Mouse (Mus musculus) left cerebral cortex, postnatal 25 days (tissue): ENCODE data around the gene Clhc1. TPM values are rescaled to one million over a fixed set of nuclear protein-coding genes. Genes with fewer than 3 reads are reported as not detected.

Experiments used
- total RNA-seq, 2 experiments: library from RNA; stranded (reverse); gene quantifications; 2 replicates each; pipeline ENCODE4 v1.2.3; 2021

Clhc1 gene
- total RNA-seq, 2 experiments from 2014 or later = 0.21 TPM; not detected in 1

Other genes with a start within 250 kb of the Clhc1 start
- 10 to 100 TPM; 64.5 to 67.8 TPM for gene Ccdc88a, start 174.3 kb upstream of the Clhc1 start, total RNA-seq
- gene Prorsd1, start 32.9 kb upstream of the Clhc1 start, total RNA-seq = 1 to 10 TPM; 1.5 to 3.9 TPM
- gene Mtif2, start 21.5 kb upstream of the Clhc1 start, total RNA-seq = 10 to 100 TPM; 28.7 to 34.3 TPM
- gene Rps27a, start 159 bp downstream of the Clhc1 start, total RNA-seq = 100 to 1,000 TPM; 433 to 461 TPM
- gene Rtn4, start 145.0 kb downstream of the Clhc1 start, total RNA-seq = 100 to 1,000 TPM; 694 to 720 TPM